In the genomic region with DNA sequence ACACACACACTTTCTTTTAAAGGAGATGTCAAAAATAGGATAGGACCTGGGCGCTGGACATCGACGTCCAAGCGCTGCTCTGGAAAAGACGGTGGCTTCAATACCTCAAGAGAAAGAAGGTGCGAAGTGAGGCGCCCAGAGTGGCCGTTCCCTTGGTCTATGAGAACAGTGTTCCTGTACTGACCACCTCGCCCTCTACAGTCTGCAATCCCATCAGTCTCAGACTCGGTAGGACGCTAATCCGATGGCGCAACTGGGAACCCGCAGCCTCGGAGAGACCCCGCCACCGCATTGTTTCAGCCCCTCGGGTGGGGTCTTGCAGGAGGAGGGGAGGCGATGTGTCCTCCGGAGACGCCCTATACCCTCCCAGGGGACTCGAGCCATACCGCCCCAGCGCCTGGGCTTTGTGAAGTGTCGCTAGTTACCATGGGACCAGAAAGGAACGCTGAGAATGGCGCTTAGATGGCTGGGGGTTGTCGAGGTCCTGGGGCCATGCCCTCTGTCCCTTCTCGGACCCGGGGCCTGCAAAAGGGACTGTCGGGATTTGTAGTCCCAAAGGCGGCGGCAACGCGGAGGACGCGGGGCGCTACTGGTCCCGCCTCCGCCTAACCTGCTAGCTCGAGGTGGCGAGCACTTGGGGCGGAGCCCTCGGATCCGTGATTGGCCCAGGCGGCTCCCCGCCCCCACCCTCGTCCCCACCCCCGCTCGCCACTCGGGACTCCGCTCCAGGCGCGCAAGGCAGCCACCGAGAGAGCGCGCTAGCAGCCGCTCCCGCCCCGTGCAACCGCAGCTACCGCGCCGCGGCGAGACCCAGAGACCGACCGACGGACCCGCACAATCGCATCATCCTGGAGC, we compare ENCODE assay signal across 8 mouse cellular contexts. TPM values are rescaled to one million over a fixed set of nuclear protein-coding genes. Genes with fewer than 3 reads are reported as not detected.
DNase-seq lines count a peak whose midpoint lies in the region; ATAC-seq lines count a peak whose summit lies in the region.

TSS of gene Dpysl5 (plus strand) at position 418 of the 855 bp plus-strand sequence.

- ATAC-seq in inflammation-experienced regulatory T-cells, adult 6 months, result peak; percentile 55
- ATAC-seq in megakaryocyte, adult 5-6 weeks (ENCODE audit: poor library complexity, severe bottlenecking), result peak; percentile 51

- intact Hi-C loops in gastrocnemius, postnatal 14 days (cut with DNase I; ENCODE audit: low total_unique reads), result no loop called here

- DNase-seq in adrenal gland, postnatal 14 days, result peak; percentile 76
- peak; percentile 96 for DNase-seq in embryo, embryonic 11 days
- DNase-seq in gastrocnemius, postnatal 14 days, result peak; percentile 70
- DNase-seq in left cerebral cortex, adult 9 months (ENCODE audit: low spot score in 2 of 2), result peak; percentile 73 to 79
- peak; percentile 84 for DNase-seq in right cerebral cortex, adult 18-20 months
- DNase-seq in urinary bladder, postnatal 25 days (ENCODE audit: low spot score), result peak; percentile 41

RNA-seq across cellular contexts. Expression of gene Dpysl5, which starts in this region (rescaled TPM):
- 1.4 and 4.5 TPM in 2 replicates for total RNA-seq in adrenal gland, postnatal 14 days (2021)
- total RNA-seq in gastrocnemius, postnatal 14 days (2021), result 1 to 10 TPM; 1.6 to 2.0 TPM
- 1 to 10 TPM in 1 of 3 experiments, under 1 TPM in 1, not detected in 1; 0.13 to 1.5 TPM for polyA plus RNA-seq in inflammation-experienced regulatory T-cells, adult 6 months (2017; shearing (Covaris generic))
- total RNA-seq in megakaryocyte, adult 5-6 weeks (2015), result not detected in 2 replicates
- 0.41 TPM in 1 of 2 replicates, not detected in the other for total RNA-seq in megakaryocyte, adult 5-6 weeks (2017)

Comparison
In these comparisons a context has a peak if more than half of its experiments do, and no peak if none do; other contexts are left out.
1. Peak in every context shown above with its lines: DNase-seq and ATAC-seq.
2. Peak in ATAC-seq in megakaryocyte, adult 5-6 weeks; RNA of the gene not detected or under 1 TPM.
3. DNase-seq: peak in every context shown above with its lines; median percentile 96 in embryo, embryonic 11 days; 84 in right cerebral cortex, adult 18-20 months; 76 in adrenal gland, postnatal 14 days; 76 in left cerebral cortex, adult 9 months; 70 in gastrocnemius, postnatal 14 days; 41 in urinary bladder, postnatal 25 days.